Mouse (Mus musculus): ENCODE results near the gene Med13l.

Med13l gene

GRCm38 (mm10) chr5:118735738-118736137 is 175.3 kb downstream of the Med13l start:
- DNase-seq, result peak in 1 of 2 experiments; percentile 31

DNA sequence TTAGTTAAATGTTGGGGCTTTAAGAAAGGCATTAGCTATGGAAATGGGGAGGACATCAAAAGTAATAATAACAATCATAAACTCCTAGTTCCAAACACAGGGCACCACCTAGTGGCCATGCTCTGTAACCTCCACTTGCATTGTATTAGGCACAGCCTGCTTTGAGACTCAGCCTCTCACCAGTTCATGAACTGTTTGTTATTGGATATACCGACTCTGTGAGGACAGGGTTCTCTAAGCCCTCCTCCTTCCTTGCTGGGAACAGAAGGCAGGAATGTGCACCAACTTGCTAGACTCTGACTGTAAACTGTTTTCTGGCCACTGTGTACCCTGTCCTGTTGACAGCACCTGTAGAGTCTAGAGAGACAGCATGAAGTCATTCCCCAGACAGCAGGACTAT is 177.1 kb downstream of the Med13l start:
- peak; percentile 68 to 72 for DNase-seq

- DNase-seq, result no peak
Measured at GRCm38 (mm10) chr5:118743067-118743466, 182.6 kb downstream of the Med13l start.

GRCm38 (mm10) chr5:118747026-118747425 is 186.5 kb downstream of the Med13l start:
- no peak for DNase-seq

DNA sequence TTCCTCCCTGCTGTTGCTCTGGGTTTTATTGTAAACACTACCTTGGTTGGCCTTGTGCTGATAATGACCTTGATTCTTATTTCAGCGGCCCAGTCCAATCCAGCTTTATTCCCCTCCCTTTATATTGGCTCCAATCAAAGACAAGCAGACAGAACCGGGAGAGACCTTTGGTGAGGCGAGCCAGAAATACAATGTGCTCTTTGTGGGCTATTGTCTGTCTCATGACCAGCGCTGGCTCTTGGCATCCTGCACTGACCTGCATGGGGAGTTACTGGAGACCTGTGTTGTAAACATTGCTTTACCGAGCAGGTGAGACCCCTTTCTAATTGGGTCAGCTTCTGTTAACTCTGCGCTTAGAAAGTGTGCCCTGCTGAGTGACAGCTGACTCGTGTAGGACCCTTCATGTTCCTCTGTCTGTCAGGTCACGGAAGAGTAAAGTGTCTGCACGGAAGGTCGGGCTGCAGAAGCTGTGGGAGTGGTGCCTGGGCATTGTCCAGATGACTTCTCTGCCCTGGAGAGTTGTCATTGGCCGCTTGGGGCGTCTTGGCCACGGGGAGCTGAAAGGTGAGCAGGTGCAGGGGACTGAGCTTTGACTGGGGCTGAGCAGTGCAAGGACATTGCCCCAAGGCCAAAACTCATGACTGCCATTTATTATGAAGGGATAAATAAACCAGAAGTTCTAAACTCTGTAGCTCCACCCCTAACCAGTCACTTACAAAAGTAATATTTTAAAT is 191.1 kb downstream of the Med13l start:
- DNase-seq, result no peak

- DNase-seq, result no peak
Measured at GRCm38 (mm10) chr5:118752868-118753267, 192.4 kb downstream of the Med13l start.

GRCm38 (mm10) chr5:118753471-118754044 is 193.1 kb downstream of the Med13l start:
- DNase-seq, result peak; percentile 50 to 58

DNA sequence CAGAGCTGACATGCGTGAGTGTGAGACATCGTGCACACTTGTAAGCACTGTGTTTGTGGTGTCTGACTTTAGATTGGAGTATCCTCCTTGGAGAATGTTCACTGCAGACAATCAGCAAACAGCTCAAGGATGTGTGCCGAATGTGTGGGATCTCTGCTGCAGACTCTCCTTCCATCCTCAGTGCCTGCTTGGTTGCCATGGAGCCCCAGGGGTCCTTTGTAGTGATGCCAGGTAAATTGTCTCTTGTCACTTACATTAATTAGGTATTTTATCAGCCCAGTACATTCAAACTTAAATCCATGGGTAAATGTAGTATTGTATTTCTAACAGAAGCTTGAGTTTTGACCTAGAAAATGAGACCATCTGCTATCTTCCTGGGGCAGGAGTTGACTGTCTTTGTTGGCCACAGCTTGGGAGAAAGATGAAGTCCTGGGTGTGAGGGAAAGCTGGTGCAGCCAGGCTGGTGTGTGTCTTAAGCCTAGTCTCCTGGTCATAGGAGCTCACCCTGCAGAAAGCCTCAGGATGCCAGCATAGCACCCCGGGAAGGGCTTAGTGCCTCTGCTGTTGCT is 193.8 kb downstream of the Med13l start:
- peak in 1 of 2 experiments; percentile 42 for DNase-seq

DNA sequence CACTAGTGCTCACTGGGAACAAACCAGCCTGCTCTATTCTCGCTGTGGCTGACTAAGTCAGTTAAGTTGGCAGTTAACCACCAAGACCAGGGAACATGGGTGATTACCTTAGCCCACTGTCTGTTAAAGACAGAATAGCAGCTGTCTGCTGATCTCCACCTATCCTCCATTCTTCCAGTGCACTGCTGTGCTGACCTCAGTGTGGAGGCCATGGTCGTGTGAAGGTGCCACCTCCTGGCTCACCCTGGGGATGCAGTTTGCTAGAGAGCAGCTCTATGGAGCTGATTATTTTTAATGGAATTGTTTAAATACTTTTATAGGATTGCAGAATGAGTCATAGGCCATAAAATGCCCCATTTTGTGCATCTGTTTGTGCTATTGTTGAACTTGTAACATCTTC is 195.6 kb downstream of the Med13l start:
- DNase-seq, result peak; percentile 46 to 57

- no peak for DNase-seq
Measured at GRCm38 (mm10) chr5:118757396-118758301, 197.2 kb downstream of the Med13l start.

GRCm38 (mm10) chr5:118760986-118761385 is 200.5 kb downstream of the Med13l start:
- no peak for DNase-seq

GRCm38 (mm10) chr5:118762499-118763185 is 202.2 kb downstream of the Med13l start:
- DNase-seq, result no peak

- peak; percentile 37 to 46 for DNase-seq
Measured at GRCm38 (mm10) chr5:118763353-118763752, 202.9 kb downstream of the Med13l start.

DNA sequence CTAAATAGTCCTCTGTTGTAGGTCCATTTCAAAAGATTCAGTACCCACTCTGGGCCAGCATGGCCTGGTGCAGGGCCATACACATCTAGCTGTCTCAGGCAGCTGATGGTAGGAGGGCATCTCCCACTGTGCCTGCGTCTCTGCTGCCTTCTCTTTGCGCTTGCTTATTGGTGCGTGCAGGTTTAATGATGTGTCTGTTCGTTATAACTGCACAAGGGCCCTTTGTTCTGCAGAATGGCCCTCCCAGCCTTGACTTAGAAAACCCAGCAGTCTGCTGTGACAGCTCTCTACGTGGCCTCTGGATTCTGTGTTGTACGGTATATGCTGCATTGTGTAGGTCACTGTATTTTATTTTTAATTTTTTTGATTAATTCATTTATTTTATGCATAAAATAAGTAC is 208.7 kb downstream of the Med13l start:
- no peak for DNase-seq

DNA sequence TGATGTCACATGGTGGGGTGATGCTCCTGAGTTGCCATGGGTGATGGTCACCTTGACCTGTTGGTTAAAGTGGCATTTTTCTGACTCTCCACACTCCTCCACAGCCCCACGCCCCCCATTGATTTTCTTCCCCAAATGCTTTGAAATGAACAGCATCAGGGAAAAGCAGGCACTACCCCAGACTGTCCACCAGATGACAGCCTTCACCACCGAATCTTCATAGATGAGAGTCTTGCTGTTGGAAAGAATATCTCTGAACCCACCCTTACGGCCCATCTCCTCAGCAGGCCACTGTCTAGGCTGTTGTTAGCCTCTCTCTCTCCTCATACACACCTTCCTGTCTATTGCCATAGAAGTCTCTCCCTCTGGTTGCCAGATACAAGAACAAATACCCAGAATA is 213.4 kb downstream of the Med13l start:
- peak in 1 of 2 experiments; percentile 35 for DNase-seq

- no peak for DNase-seq
Measured at GRCm38 (mm10) chr5:118776396-118776795, 215.9 kb downstream of the Med13l start.

DNA sequence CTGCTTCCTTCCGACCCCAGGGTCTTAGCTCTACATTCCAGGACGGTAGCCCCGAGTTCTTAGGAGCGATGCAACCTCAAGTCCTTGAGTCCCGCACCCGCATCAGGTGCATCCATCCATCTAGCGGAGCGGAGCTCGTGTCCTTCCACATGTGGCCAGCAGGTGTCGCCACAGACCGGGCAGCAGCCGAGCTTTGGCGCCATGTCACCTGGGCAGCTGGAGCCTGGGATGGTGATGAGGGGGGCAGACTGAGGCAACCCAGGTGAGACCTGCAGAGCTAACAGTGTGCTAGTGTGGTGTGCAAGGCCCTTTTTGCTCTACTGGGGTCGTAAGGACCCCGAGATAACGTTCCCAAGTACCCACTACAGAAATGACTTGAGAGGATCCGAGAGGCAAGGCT is 221.1 kb downstream of the Med13l start:
- DNase-seq, result peak; percentile 75 to 82

GRCm38 (mm10) chr5:118782139-118782538 is 221.7 kb downstream of the Med13l start:
- no peak for DNase-seq

- no peak for DNase-seq
Measured at GRCm38 (mm10) chr5:118789226-118789625, 228.7 kb downstream of the Med13l start.

DNA sequence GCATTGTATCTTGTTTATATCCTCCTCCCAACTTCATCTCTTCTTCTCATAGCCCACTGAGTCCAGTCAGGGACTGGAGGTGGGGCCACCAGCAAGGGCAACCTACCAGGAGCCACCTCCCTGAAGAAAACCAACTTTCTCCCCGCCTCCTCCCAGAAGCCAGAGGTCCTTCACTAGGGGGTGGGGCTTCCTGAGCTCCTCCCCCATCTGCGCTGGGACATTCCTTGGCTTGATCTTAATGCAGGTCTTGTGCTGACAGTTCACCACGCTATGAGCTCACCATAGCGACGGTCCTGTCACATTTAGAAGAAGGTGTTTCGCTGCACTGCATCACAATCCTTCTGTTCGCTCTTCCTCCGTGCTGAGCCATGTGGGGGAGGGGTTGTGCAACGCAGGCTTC is 229.3 kb downstream of the Med13l start:
- DNase-seq, result no peak

DNA sequence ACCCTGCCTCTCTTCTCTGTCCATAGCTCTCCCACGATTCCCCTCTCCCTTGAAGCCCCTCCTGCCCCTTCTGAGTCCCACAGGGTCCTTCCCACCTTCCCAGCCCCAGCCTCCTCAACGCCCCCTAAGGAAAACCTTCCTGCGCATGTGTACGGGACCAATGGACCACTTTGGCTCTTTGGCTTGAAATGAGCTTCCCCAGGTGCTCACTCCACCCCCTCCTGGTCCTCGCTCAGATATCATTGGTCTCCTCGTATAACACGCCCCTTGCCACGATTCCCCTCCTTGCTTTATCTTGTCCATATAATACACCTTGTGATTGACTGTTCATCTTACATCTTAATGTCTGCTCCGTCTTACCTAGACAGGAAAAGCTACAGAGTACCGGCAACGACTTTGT is 237.3 kb downstream of the Med13l start:
- DNase-seq, result no peak

- DNase-seq, result no peak
Measured at GRCm38 (mm10) chr5:118801592-118801991, 241.1 kb downstream of the Med13l start.

DNA sequence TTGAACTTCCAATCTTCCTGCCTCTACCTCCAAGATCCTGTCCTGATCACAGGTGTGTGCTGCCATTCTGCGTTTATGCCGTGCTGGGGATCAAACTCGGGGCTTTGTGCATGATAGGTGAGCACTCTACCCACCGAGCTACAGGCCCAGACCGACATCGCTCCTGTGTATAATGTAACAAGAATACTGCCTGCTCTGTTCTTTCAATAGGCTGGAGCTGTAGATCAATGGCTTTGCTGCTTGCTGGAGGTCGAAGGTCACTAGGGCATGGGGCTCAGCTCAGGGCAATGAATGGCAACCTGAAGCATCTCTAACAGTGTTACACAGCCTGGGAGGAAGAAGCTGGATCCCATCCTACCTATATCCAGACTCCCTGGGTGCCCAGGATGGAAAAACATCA is 241.6 kb downstream of the Med13l start:
- DNase-seq, result no peak
